Mouse (Mus musculus): Measurements from ENCODE around the gene Ccdc146. TPM values are rescaled to one million over a fixed set of nuclear protein-coding genes. Genes with fewer than 3 reads are reported as not detected.

Gene Ccdc146
- total RNA-seq, 2 experiments from 2014 or later: not detected

DNA sequence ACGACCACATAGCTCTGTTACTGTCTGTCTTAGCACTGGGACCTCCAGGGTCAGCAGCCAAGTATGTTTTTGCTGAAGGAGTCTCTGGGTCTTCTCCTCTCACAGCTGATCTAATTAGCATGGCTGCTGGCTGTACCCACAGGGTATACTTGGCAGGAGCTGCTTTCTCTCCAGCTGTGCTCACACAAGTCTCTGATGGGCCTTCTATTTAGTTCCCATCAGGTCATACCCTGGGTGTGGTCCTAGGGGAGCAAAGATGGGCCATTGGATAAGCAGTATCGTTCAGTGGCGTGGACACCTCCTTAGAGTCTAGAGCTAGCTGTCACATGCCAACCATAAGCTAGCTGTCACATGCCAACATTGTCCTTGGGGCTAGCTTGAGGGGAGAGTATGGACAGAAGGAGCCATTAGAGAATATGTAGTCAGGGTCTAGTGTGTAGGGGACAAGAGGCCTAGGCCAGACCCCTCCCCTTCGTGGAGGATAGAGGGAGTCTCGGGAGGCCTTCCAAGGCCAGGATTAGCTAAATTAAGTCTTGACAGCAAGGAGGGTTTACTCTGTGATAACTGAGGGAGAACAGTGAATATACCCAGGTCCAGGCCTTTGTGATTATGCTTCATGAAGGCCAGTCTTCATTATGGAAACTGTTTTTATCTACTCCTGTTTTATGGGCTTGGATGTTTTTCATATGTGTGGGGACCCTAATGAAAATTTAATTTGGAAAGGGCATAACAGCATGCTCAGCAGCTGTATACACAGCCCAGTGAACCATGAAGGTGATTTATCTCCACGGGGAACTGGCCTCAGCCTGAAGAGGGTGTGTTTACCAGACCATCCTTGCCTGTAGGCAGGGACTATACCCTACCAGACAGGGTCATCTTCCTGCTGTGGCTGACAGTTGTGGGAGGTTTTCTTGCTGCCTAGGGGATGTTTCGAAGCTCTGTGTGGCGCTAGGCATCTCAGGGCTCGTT, 152.8 kb downstream of the Ccdc146 start:
- ATAC-seq (replicated peaks; ENCODE audit: low FRiP score, poor library complexity, severe bottlenecking): no peak

DNA sequence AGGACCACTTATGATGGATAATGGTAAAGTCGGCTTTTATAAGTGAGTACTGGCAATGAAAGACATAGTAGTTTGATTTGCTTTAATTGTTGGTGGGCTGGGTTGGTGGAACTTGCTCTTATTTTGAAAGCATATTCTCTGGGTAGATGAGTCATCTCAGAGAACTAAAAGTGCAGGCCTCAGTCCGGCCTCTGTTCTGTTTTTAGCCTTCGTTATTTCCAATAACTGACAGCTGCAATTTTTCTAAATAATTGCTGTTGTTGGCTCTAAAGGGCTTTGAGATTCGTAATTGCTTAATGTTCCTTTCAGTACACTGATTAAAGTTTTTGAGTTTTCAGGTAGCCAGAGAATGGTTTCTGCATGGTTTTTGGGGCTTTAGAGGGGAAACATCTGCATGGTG, 153.7 kb downstream of the Ccdc146 start:
- no peak for ATAC-seq (replicated peaks; ENCODE audit: low FRiP score, poor library complexity, severe bottlenecking)

DNA sequence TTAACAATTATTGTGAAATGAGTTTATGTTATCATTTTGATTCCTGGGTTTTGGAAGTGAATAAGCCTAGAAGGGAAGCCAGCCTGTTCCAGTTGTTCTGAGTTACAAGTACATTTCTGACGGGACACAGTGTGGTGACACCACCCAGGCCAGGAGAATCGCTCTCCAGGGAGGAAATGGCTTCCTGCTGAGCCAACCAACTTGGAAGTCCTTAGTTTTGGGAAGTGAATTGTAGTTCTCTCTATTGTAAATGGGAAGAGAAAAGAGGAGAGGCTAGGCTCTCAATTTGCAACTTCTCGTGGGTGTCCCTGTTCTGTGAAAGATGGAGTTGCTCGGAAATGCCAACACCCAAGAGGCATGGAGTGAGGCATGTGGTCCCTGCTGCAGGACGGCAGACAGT, 155.0 kb downstream of the Ccdc146 start:
- no peak for ATAC-seq (replicated peaks; ENCODE audit: low FRiP score, poor library complexity, severe bottlenecking)

DNA sequence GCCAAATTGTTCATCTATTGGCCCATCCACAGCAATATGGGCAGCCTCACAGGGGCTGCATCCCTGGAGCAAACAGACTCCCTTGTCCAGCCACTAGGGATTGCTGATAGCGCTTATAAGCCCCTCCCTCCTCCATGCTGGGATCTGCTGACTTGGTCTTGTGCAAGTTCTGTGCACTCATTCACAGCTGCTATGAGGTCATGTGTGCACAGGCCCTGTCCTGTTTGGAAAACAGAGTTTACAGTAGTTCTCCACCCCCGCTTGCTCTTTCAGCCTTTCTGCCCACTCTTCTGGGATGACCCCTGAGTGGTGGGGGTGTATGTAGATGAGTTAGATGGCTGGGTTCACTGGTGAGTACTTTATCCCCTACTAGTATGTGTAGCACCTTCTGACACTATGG, 157.4 kb downstream of the Ccdc146 start:
- no peak for ATAC-seq (replicated peaks; ENCODE audit: low FRiP score, poor library complexity, severe bottlenecking)

DNA sequence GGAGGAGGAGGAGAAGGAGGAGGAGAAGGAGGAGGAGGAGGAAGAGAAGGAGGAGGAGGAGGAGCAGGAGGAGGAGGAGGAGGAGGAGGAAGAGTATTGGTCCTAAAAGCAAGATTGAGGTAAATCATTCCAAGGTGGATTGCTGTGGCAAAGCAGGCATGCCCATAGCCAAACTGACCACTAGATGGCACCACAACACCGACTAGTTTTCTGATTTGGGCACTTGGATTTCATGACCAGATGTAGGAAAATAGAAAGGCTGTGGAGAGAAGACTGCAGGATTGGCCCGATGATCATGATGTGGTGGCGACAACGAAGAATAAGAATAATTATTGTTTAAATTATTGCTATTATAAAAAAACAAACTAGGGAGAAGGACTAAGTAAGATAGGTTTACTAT, 159.4 kb downstream of the Ccdc146 start:
- no peak for ATAC-seq (replicated peaks; ENCODE audit: low FRiP score, poor library complexity, severe bottlenecking)

DNA sequence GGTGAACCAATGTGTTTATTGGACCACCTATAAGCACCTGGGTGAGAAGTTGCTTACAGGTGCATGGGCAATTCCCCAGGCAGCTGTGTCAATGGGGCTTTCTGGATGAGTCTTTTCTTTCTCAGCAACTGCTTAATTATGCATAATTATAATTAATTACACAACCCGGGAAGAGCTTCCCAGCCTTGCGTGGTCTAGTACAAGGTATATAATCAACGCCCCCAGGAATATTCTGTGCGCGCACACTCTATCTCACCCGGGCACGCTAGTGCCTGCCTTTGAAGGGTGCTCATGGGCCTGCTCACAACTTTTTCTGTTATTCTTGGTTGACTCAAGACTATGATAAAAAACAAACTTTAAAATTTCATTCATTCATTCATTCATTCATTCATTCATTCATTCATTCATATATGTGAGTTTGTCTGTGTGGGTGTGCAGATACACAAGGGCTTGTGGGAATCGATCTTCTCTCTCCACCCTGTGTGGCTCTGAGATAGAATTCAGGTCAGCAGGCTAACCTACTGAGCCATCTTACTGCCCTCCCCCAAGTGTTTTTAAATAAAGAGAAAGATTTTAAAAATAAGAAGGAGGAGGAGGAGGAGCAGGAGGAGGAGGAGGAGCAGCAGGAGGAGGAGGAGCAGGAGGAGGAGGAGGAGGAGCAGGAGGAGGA, 160.0 kb downstream of the Ccdc146 start:
- no peak for ATAC-seq (replicated peaks; ENCODE audit: low FRiP score, poor library complexity, severe bottlenecking)

DNA sequence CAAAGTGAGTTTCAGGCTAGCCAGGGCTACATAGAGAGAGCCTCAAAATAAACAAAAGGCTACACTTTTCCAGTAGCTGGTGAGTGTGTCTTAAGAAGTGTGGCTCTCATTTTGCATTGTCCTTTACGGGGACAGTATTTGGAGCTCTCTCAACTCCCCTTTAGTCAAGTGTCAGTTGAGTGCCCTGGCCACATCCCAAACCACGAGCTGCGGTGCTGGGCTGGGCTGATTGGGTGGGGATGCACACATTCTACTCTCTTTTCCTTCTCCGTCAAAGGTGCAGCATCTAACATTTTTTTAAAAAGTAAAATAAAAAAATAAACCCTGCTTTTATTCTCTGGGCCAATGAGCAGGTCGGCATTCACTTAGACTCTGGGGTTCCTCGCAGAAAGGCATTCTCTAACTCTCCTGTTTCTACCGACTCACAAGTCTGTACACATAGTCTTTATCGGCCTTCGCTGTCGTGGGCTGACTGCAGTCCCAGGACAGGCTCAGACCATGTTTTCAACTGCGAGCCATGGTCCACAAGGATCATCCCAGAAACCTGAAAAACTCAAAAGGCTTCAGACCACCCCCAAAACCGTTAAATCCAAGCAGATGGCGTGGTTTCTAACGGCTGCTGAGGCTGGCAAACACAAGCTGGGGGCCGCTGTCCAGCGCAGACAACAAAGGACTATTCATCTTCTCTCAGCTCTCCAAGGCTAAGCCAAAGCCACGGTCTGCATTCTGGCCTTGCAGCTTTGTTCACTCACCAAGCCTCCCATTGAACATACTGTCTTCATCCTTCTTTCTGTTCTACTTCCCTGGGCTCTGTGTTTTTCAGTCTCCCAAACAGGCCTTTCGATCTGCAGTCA, 161.0 kb downstream of the Ccdc146 start:
- no peak for ATAC-seq (replicated peaks; ENCODE audit: low FRiP score, poor library complexity, severe bottlenecking)

DNA sequence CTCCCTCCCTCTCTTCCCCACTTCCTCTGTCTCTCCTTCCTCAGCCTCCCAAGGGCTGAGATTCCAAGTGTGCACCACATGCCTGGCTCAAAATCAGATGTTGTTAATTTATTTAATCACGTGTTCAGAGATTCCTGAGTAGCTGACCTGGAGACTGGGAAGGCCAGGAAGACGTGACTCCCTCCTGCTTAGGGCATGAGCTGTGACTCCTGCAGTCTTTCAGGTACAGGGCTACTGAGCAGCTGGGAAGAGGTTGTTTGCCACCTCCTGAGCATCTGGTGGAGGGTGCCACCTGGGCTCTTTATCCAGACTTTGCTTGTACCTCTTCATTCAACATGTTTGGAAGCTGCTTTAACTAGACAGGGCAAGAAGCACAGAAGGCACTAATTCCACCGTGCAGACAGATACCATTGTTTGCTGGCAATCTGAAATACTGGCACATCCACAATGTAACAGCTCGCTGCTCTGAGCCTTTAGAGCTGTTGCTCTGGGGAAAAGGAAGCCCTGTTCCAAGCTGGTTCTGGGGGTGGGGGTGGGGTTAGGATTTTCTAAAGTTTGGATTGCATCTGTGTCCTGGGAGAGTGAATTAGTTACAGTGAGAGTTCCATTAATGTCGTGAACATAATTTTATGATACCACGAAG, 163.2 kb downstream of the Ccdc146 start:
- no peak for ATAC-seq (replicated peaks; ENCODE audit: low FRiP score, poor library complexity, severe bottlenecking)

DNA sequence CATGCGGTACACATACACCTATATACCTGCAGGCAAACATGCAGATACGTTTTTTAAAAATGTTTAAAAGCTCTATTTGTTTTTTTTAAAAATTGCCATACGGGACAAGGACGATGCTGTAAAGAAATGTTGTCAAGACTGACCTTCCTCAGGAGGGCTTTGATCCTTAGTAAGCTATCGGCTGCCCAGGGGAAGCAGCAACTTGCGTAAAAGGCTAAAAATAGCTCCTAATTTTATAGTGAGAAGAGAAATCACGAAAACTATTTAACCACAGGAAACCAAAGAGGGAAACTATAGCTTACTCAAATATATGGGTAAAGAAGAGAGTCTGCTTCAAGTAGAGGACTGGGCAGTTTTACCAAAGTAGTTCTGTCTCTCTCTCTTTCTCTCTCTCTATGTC, 163.7 kb downstream of the Ccdc146 start:
- no peak for ATAC-seq (replicated peaks; ENCODE audit: low FRiP score, poor library complexity, severe bottlenecking)

DNA sequence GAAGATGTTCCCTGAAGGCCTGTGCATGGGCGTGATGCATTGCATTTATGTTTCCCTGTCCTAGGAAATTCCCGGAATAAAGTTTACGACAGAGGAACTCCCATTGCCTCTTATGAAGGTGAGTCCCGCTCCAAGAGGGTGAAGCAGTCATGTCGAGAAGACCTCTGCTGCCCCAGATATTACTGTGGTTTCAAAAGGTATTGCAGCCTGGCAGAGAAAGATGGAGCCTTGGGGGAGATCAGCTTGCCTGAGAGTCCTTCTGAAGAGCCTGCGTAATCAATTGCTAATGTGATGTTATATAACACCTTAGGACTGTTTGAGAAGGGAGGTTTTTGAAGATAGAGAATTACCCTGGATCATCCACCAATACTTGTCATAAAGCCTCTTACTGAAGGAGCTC, 166.7 kb downstream of the Ccdc146 start:
- no peak for ATAC-seq (replicated peaks; ENCODE audit: low FRiP score, poor library complexity, severe bottlenecking)

DNA sequence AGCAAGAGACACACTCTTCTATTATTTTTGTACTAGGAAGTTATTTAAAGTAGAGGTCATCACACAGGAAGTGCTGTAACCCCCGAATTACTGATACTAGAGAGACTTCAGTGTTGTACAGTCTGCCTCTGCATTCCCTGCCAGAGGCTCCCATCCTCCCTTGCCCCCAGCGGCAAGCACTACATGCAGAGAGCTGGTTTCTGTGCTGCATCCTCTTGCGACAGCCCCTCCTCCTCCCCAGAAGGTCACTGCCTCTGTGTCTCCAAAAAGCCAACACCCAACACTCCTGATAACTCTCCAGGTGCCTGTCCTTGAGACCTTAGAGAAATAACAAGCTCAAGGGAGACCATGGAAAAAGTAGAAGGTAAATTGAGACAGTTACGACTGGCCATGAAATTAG, 167.4 kb downstream of the Ccdc146 start:
- no peak for ATAC-seq (replicated peaks; ENCODE audit: low FRiP score, poor library complexity, severe bottlenecking)

DNA sequence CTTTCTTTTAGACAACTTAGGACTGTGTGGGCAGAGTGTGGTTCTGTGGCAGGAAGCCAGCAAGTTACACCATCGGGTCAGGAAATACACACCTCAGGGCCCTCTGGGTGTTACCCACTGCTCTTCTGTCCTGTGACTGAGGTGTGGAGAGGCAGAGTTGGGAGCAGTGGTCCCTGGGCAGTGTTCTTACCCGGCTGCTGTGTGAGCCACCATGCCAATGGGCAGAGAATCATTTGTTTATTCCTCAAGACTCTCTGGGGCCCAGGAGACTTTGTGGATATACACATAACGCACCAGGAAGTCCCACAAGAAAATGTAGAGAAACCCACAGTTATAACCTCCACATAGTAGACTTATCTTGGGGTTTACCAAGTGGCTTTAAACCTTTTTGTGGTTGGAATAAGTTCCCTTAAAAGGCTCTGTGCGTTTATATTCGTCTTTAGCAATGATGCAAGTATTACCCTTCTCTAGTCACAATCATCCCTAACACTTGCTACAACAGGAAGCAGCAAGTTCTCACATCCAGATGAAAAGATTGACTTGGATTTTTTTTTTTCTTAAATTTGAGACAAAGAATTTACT, 168.8 kb downstream of the Ccdc146 start:
- ATAC-seq (replicated peaks; ENCODE audit: low FRiP score, poor library complexity, severe bottlenecking): no peak

DNA sequence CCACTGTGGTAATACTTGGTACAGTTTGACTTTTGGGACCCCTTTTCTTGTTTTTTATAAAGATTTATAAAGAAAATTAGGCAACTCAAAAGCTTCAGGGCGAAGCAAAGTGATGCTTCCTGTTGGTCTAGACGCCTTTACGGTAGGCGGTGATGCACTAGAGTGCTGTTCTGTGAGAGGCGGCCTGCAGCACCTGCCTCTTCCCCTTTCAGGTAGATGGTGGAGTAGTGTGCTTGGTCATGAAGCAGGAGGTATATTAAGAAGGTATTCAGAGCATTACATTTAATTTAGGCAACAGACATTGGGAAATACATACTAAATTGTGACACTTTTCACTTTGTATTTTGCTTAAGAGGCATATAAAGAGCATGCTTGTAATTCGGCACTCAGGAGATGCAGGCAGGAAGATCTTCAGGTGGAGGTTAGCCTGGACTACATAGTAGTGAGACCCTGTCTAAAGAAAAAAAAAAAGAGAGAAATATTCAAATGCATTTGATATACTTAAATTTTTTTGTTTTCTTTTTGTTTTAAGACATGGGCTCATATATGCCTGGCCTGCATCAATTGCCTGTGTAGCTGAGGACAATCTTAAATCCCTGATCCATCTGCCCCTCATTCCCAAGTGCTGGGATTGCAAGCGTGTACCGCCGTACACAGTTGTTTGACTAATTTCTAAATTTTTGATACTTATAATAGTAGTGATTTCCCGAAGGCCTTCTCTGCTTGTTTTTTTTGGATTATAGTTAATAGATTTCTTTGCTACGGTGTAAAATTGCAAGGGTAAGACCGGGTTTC, 169.5 kb downstream of the Ccdc146 start:
- ATAC-seq (replicated peaks; ENCODE audit: low FRiP score, poor library complexity, severe bottlenecking): no peak

DNA sequence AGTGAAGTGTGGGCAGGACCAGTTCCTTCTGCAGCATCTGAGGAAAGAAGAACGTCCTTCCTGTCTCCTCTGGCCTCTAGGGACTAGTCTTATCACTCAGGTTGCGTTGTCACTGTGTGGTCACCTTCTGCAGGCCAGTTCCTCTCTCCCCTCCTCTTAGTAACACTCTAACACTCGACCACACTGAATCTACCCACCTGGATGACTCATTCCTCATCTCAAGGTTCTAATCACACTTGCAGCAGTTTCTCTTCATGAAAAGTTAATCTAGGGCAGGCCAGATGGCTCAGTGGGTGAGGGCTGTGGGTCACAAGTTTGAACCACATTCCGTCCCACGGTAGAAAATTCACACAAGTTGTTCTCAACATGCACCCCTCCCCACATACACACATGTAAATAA, 175.6 kb downstream of the Ccdc146 start:
- no peak for ATAC-seq (replicated peaks; ENCODE audit: low FRiP score, poor library complexity, severe bottlenecking)

DNA sequence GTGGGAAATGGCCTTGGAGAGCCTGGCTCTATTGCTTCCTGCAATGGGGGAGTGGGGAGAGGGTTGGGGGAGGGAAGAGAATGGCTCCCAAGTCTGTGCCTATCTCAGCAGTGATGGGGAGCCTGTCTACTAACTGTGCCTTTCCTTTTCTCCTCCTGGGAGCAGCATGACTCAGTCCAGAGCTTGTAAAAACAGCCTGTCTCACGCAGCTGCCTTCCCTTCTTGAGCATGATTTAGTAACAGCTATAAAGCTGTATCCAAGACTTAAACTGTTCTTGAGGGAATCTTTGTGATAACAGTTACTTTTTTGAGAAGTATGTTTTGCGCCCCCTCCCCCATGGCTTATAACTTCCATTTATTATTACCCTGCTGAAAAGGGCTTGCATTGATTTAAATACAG, 176.6 kb downstream of the Ccdc146 start:
- no peak for ATAC-seq (replicated peaks; ENCODE audit: low FRiP score, poor library complexity, severe bottlenecking)

DNA sequence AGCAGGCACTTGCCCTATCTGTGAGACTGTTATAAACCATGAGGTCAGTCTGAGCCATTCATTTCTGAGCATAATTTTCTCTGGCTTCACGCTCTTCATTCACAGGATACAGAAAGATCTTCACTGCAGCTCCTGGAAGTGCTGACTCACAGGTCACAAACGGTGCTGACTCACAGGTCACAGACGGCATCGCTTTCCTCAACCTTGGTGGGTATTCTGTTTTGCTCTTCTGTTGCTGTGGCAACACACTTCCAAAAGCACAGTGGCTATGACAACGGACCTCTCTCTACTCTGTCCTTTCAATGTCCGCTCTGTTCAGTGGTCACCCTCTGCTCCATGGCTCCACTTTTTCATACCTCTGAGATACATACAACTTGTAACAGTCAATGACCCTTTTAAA, 177.7 kb downstream of the Ccdc146 start:
- no peak for ATAC-seq (replicated peaks; ENCODE audit: low FRiP score, poor library complexity, severe bottlenecking)

DNA sequence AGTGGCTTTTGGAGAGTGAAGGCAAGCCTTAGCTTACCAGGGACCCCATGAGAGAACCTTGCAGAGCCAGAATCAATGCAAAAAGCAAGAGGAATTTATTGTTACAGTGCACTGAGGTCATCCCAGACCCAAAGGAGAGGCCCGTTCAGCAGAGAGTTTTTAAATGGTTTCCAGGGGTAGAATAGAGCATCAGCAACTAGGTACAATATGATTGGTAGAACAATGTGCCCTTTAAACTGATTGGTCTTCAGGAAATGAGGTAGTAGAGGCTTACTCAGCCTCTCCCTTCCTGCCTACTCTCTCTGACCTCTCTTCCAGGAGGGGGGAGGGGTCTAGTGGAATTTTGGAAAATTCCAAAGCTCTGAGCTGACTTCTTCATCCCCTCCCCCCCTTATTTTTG, 179.2 kb downstream of the Ccdc146 start:
- ATAC-seq (replicated peaks; ENCODE audit: low FRiP score, poor library complexity, severe bottlenecking): no peak

DNA sequence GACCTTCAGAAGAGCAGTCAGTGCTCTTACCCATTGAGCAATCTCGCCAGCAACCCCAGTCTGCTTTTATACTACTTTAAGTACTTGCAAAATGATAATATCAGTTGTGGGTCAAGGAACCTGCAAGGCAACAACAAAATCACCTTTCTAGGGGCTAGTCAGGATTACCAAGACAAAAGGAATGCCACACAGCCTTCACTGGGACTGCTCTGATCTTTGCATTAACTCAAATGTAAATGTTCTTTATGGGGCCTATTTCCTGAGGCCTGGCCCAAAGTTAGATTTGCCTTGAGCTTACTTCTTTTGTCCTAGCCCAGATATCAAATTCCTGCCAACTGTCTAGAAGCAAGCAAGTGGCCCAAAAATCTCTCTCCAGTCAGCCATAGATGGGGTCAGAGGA, 179.9 kb downstream of the Ccdc146 start:
- no peak for ATAC-seq (replicated peaks; ENCODE audit: low FRiP score, poor library complexity, severe bottlenecking)
